Mouse (Mus musculus) liver, postnatal 0 days (tissue): ENCODE data around the gene Abl1. TPM values are rescaled to one million over a fixed set of nuclear protein-coding genes. Genes with fewer than 3 reads are reported as not detected.

ENCODE experiments used
- ATAC-seq: fragments of 200-750 bp; cut with Nextera tagmentation; 2 replicates; pipeline ENCODE4 v1.8.0; 2017; ENCODE audit warnings: mild to moderate bottlenecking, moderate library complexity
- DNase-seq: peaks from one replicate; pipeline ENCODE4 v3.0.0-alpha.2; 2016
- H3K27ac ChIP-seq: fragments of 300-500 bp; sonication (generic); 2 replicates; pipeline ENCODE4 v1.5.1; 2014; ENCODE audit warnings: antibody characterized with exemption, moderate library complexity, mild to moderate bottlenecking, low read depth
- H3K27me3 ChIP-seq: fragments of 300-500 bp; sonication (generic); 2 replicates; pipeline ENCODE4 v1.6.1; 2014; ENCODE audit warnings: low read length, control low read depth, mixed read lengths; ENCODE audit not compliant: insufficient read depth
- H3K36me3 ChIP-seq: fragments of 300-500 bp; sonication (generic); replicated peaks from 2 replicates; pipeline ENCODE4 v1.6.1; 2014; ENCODE audit warnings: mild to moderate bottlenecking, control low read depth, low read length, moderate library complexity, mixed read lengths; ENCODE audit not compliant: insufficient read depth
- H3K4me1 ChIP-seq: fragments of 300-500 bp; sonication (generic); 2 replicates; pipeline ENCODE4 v1.6.1; 2014; ENCODE audit warnings: antibody characterized with exemption, mild to moderate bottlenecking, control low read depth; ENCODE audit not compliant: insufficient read depth
- H3K4me2 ChIP-seq: fragments of 300-500 bp; sonication (generic); 2 replicates; pipeline ENCODE4 v1.6.1; 2014; ENCODE audit warnings: low read depth, mild to moderate bottlenecking, low read length, moderate library complexity, mixed read lengths
- H3K4me3 ChIP-seq: fragments of 300-500 bp; sonication (generic); 2 replicates; pipeline ENCODE4 v1.5.1; 2014; ENCODE audit warnings: low read depth, low read length
- H3K9ac ChIP-seq: fragments of 300-500 bp; sonication (generic); replicated peaks from 2 replicates; pipeline ENCODE4 v1.6.1; 2014; ENCODE audit warnings: mild to moderate bottlenecking, moderate library complexity
- H3K9me3 ChIP-seq: fragments of 300-500 bp; sonication (generic); 2 replicates; pipeline ENCODE4 v1.6.1; 2016; ENCODE audit warnings: mild to moderate bottlenecking, control low read depth, low read length, mixed read lengths
- CTCF ChIP-seq: sonication (generic); IDR thresholded peaks from 2 replicates; pipeline ENCODE4 v1.5.1; 2016; ENCODE audit warnings: antibody characterized with exemption, low read depth
- EP300 ChIP-seq: IDR thresholded peaks from 2 replicates; pipeline ENCODE4 v1.6.1; 2016; ENCODE audit warnings: antibody characterized with exemption, low read depth, mild to moderate bottlenecking
- WGBS: fragments of 180-500 bp; shearing (Covaris S2); extraction: QIAGEN DNeasy Blood & Tissue Kit; methylation state at CpG from one replicate; pipeline ENCODE4 v1.1.7; 2014; ENCODE audit not compliant: insufficient replicate concordance; 5-methylcytosine and 5-hydroxymethylcytosine counted together
- polyA plus RNA-seq: library from polyadenylated mRNA; unstranded; fragments of >200 nt; fragmentation: Nextera tagmentation; extraction: Ambion mirVana; gene quantifications from 2 replicates; pipeline ENCODE4 v1.2.1, GENCODE M21; 2015

Gene Abl1
- polyA plus RNA-seq, 1 experiment from 2014 or later: 4.1 TPM

DNA sequence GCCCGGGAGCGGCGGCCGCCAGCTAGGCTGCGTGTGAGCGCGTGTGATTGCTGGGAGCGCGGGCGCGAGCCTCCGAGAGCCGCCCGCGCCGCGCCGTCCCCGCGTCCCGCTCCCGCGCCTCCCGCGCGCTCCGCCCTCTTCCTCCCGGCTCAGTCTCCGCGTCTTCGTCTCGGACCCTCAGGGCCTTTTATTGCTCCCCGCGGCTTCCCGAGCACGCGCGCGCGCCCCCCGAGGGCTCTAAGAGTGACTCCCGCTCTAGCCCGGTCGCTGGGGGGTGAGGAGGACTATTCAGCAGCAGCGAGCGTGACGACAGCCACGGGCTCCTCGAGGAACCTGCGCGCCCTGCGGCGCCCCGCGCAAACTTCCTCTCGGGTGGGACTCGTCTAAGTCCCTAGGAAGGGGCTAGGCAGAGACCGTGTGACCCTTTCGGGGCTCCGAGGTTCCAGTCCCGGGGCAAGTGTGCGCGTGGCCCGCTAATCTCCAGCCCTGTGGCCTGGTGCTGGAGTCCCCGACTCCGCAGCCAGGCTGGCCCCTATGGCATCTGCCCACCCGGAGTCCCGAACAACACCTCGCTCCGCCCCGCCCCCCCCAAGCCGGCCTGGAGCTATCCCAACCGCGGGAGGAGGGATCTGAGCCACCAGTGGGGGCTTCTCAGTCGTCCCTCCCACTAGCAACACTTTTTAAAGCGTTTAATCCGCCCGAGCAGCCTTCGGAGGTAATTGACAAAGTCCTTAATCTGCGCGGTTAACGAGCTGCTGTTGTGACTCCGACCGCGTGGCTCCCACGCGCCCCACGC lies 157.9 kb downstream of the Abl1 start, which contains the start of gene Fibcd1:
Gene Fibcd1, minus strand, starts transcription at position 110 of the 796 bp plus-strand sequence.
- H3K4me3 ChIP-seq: peak within 1 kb of the TSS; percentile 52
- WGBS: under 1% methylated on average over 76 of the region's 88 CpGs
- 0 out of 2 replicates have a peak within 1 kb of the TSS, but pooled peaks have one; percentile 16 for H3K9ac ChIP-seq
- no peak for TF ChIP-seq EP300
- ATAC-seq (no peak), DNase-seq (no peak)
- H3K27ac ChIP-seq: no peak within 1 kb of the TSS
- H3K4me1 ChIP-seq: peaks cover 14% of the 10 kb centered on the region
- H3K36me3 ChIP-seq: no peaks in the 10 kb centered on the region
- H3K9me3 ChIP-seq: no peaks in the 10 kb centered on the region
- H3K4me2 ChIP-seq: peak within 1 kb of the TSS; percentile 76
- peaks cover 43% of the 10 kb centered on the region for H3K27me3 ChIP-seq

DNA sequence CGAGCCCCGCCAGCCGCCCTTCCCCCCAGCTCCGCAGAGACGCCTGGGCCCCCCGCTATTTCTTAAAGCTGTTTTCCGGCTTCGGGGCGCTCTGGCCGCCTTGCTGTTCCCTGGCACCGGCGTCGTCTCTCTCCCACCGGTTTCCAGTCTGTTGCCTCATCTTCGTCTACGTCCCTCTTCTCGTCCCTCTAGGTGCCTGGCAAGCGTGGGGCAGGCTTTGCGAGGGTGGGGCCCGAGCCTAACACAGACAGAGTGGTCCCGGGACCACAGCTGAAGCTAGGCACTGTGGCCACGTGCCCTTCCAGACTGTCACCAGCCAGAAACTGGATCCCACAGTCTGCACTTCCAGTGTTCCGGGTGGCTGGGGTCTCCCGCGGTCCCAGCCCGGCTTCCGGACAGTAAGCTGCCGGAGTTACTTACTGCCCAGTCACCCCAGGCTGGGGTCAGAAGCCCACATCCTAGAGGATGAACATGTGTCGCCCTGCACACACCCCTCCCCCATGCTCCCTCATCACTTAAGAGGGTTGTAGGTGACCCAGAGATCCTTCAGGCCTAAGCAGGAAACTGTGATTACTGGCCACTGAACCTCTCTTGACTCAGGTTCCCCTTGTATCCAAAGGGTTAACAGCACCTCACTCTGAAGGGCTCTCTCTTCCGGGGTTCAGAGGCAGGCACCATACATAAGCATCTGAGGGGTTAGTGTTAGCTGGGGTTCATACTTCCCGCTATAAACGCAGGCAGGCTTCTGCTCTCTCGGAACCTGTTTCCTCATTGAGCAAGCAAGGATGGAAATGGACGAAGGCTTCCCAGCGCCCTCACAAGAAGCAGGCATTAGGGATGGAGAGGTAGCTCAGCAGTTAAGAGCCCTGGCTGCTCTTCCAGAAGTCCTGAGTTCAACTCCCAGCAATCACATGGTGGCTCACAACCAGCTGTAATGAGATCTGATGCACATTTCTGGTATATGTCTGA lies 158.8 kb downstream of the Abl1 start:
- peaks cover 43% of the 10 kb centered on the region for H3K27me3 ChIP-seq
- H3K4me1 ChIP-seq: peaks cover 14% of the 10 kb centered on the region
- peak overlapping the region; percentile 76 for H3K4me2 ChIP-seq
- 5% methylated on average over 35 of the region's 35 CpGs for WGBS
- no peak overlapping the region for H3K9ac ChIP-seq
- no peak for DNase-seq
- no peak for TF ChIP-seq CTCF
- no peak for TF ChIP-seq EP300
- H3K27ac ChIP-seq: no peak overlapping the region
- no peaks in the 10 kb centered on the region for H3K36me3 ChIP-seq
- no peaks in the 10 kb centered on the region for H3K9me3 ChIP-seq
- no peak for ATAC-seq
- peak overlapping the region; percentile 52 for H3K4me3 ChIP-seq

DNA sequence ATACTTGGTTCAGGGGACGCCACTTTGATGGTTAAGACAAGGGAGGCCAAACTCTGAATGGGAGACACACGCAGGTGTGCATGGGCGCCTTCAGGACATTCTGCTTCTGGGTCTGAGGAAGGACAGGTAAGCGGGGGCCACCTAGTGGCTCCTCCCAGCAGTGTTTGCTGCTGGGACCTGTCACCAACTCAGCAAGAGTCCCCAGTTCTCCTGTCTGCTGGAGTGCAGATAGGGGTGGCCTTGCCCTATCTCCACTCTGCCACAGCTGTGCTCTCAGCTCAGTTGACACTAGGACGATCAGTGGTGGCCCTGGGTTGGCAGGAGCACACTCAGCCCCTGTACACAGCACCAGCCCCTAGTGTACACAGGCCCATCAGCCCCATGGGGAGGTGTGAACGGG lies 159.7 kb downstream of the Abl1 start:
- Histone ChIP-seq H3K4me3 (no peak overlapping the region), H3K27ac (no peak overlapping the region), H3K4me1 (peaks cover 14% of the 10 kb centered on the region), H3K27me3 (peaks cover 43% of the 10 kb centered on the region), H3K4me2 (no peak overlapping the region), H3K9me3 (no peaks in the 10 kb centered on the region), H3K9ac (no peak overlapping the region), H3K36me3 (no peaks in the 10 kb centered on the region)
- 16% methylated on average over 6 of the region's 6 CpGs for WGBS
- TF ChIP-seq EP300 (no peak), CTCF (peak; percentile 68)
- DNase-seq (peak; percentile 54), ATAC-seq (peak; percentile 70)

DNA sequence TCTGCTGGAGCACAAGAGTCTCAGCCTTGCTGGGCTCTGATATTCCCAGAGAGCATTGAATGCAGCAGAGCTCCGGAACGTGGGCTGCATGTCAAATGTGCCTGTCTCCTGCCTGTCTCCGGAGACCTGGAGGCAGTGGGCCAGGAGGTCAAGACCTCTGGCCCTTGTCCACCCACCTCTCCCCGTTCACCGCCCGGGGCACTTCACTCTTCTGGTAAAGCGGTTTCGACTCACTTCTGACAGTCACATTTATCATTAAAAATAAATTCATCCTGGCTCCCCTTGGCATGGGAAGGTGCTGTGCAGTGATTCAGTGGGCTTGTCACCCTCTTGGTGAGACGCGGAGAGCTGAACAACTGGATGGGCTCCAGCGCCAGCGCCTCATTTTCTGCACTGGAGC lies 162.0 kb downstream of the Abl1 start:
- H3K27ac ChIP-seq: no peak overlapping the region
- H3K9me3 ChIP-seq: no peaks in the 10 kb centered on the region
- H3K9ac ChIP-seq: no peak overlapping the region
- H3K27me3 ChIP-seq: peaks cover 21% of the 10 kb centered on the region
- no peak overlapping the region for H3K4me3 ChIP-seq
- no peak overlapping the region for H3K4me2 ChIP-seq
- H3K4me1 ChIP-seq: peaks cover 18% of the 10 kb centered on the region
- 64% methylated on average over 12 of the region's 12 CpGs for WGBS
- no peaks in the 10 kb centered on the region for H3K36me3 ChIP-seq
- no peak for TF ChIP-seq EP300
- TF ChIP-seq CTCF: no peak
- DNase-seq (no peak), ATAC-seq (no peak)

Other genes with a start within 250 kb of the Abl1 start
- 853 and 957 TPM in 2 replicates for gene Ass1, start 218.2 kb upstream of the Abl1 start, polyA plus RNA-seq
- 19.4 and 19.5 TPM in 2 replicates for gene Fubp3, start 115.7 kb upstream of the Abl1 start, polyA plus RNA-seq
- not detected in 2 replicates for gene Prdm12, start 48.3 kb upstream of the Abl1 start, polyA plus RNA-seq
- gene Exosc2, start 17.7 kb upstream of the Abl1 start, polyA plus RNA-seq: 14.2 and 14.6 TPM in 2 replicates
- 0.07 and 0.08 TPM in 2 replicates for gene Qrfp, start 122.2 kb downstream of the Abl1 start, polyA plus RNA-seq
- not detected in 2 replicates for gene Fibcd1, start 157.6 kb downstream of the Abl1 start, polyA plus RNA-seq
- gene Lamc3, start 198.9 kb downstream of the Abl1 start, polyA plus RNA-seq: 0.02 TPM in 1 of 2 replicates, not detected in the other